Mouse (Mus musculus) lung, postnatal 14 days (tissue): ENCODE measurements at regions not wholly inside any gene's neighbourhood (a gene's known extent, or its start where the extent isn't known, plus 50 kb on each side); places are given as distances from the start of the nearest gene placed in this dataset.
"Not testable (repeated sequence)": the region's sequence is repeated elsewhere in the genome, so short reads cannot be mapped to it uniquely, and the experiment has no call there.

Experiments
- DNase-seq: peaks from one replicate; pipeline ENCODE4 v3.0.0; 2021

GRCm38 (mm10) chr14:104410730-104411129 lies 57.1 kb downstream of the Pou4f1 start:
- DNase-seq, result no peak

GRCm38 (mm10) chr14:104410292-104410691 lies 57.5 kb downstream of the Pou4f1 start:
- no peak for DNase-seq

- no peak for DNase-seq
Measured at GRCm38 (mm10) chr14:104406062-104406461, 61.7 kb downstream of the Pou4f1 start.

GRCm38 (mm10) chr14:104389297-104390071 lies 78.3 kb downstream of the Pou4f1 start:
- DNase-seq, result no peak

GRCm38 (mm10) chr14:104388879-104389278 lies 78.9 kb downstream of the Pou4f1 start:
- no peak for DNase-seq

GRCm38 (mm10) chr14:104380986-104381385 lies 86.8 kb downstream of the Pou4f1 start:
- no peak for DNase-seq

- DNase-seq, result no peak
Measured at GRCm38 (mm10) chr14:104372776-104373175, 95.0 kb downstream of the Pou4f1 start.

GRCm38 (mm10) chr14:104356636-104357035 lies 111.2 kb downstream of the Pou4f1 start:
- DNase-seq, result no peak

GRCm38 (mm10) chr14:104336783-104337182 lies 131.0 kb downstream of the Pou4f1 start:
- not testable (repeated sequence) for DNase-seq

GRCm38 (mm10) chr14:104326089-104326488 lies 141.7 kb downstream of the Pou4f1 start:
- no peak for DNase-seq

GRCm38 (mm10) chr14:104300141-104300540 lies 167.7 kb downstream of the Pou4f1 start:
- DNase-seq, result no peak

GRCm38 (mm10) chr14:104298312-104298711 lies 169.5 kb downstream of the Pou4f1 start:
- DNase-seq, result no peak

GRCm38 (mm10) chr14:104297316-104298311 lies 170.2 kb downstream of the Pou4f1 start:
- DNase-seq, result no peak

- DNase-seq, result no peak
Measured at GRCm38 (mm10) chr14:104293814-104294213, 174.0 kb downstream of the Pou4f1 start.

GRCm38 (mm10) chr14:104293147-104293546 lies 174.7 kb downstream of the Pou4f1 start:
- DNase-seq, result no peak

GRCm38 (mm10) chr14:104280353-104280752 lies 187.4 kb downstream of the Pou4f1 start:
- no peak for DNase-seq

- DNase-seq, result no peak
Measured at GRCm38 (mm10) chr14:104279890-104280289, 187.9 kb downstream of the Pou4f1 start.

- no peak for DNase-seq
Measured at GRCm38 (mm10) chr14:104274752-104275151, 193.0 kb downstream of the Pou4f1 start.

- DNase-seq, result no peak
Measured at GRCm38 (mm10) chr14:104264919-104265764, 202.7 kb downstream of the Pou4f1 start.

GRCm38 (mm10) chr14:104216965-104217364 lies 250.8 kb downstream of the Pou4f1 start:
- DNase-seq, result no peak

GRCm38 (mm10) chr14:104210719-104211118 lies 257.1 kb downstream of the Pou4f1 start:
- DNase-seq, result no peak

GRCm38 (mm10) chr14:104208855-104209254 lies 258.9 kb downstream of the Pou4f1 start:
- peak; percentile 8 for DNase-seq
